Mouse (Mus musculus): ENCODE measurements around the gene Uaca.

Uaca gene

GRCm38 (mm10) chr9:60886431-60887371 is 92.4 kb downstream of the Uaca start:
- no peak for DNase-seq (ENCODE audit: low spot score)

- no peak for DNase-seq (ENCODE audit: low spot score)
Observed at GRCm38 (mm10) chr9:60887389-60887811, 93.1 kb downstream of the Uaca start.

DNA sequence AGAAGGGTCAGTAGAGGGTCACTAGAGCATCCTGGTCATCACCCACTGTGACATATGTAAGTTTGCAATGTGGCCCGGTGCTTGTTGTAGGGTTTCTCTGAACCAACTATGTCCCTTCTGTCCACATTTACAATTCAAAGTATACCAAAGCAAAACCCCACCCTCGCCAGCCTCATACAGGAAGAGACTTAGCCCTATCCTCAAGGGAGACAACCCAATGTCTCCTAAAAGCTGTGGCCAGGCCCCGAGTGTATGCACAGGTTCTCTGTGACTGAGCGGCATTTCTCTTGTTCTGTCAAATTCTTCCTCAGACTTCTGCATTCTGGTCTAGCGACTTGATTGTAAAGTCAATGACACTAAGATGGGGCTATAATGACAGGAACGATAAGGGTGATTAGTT is 99.2 kb downstream of the Uaca start:
- no peak for DNase-seq (ENCODE audit: low spot score)

- DNase-seq (ENCODE audit: low spot score): peak; percentile 85
Observed at GRCm38 (mm10) chr9:60895486-60896110, 101.3 kb downstream of the Uaca start.

- DNase-seq (ENCODE audit: low spot score): no peak
Observed at GRCm38 (mm10) chr9:60898291-60899020, 104.1 kb downstream of the Uaca start.

DNA sequence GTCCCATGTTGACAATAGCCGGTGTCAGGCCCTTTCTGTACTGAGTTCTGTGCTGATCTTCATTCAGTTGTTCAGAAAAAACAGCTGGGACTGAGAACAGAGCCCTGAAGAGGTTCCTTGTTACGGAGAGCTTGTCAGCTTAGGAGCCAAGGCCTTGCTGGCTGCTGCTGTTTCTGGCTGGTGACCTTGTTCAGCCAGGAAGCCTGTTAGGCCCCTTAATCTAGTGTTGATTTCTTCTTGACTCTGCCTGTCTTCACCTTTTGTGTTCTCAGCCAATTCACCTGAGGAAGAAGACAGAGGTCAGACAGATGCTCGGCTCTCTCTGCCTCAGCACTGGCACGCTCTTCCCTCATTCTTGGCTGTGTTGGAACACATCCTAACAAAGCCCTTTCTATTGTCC is 104.9 kb downstream of the Uaca start:
- DNase-seq (ENCODE audit: low spot score): no peak

GRCm38 (mm10) chr9:60899797-60900459 is 105.6 kb downstream of the Uaca start:
- no peak for DNase-seq (ENCODE audit: low spot score)

DNA sequence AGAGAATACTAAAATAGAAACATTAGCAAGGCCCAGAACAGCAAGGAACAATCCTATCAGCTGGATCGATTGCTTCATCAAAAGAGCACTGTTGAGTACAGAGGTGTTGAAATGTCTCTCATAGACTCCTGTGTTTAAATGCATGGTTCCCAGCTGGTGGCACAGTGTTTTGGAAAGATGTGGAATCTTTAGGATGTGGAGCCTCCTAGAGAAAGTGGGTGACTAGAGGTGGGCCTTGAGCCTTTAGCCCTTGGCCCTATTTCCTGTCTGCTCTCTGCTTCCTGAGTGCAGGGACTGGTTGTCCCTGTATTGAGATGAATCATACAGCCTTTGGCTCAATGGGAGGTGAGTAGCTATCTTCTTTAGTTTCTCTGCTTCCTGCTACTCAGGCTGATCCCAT is 117.9 kb downstream of the Uaca start:
- no peak for DNase-seq (ENCODE audit: low spot score)

- no peak for DNase-seq (ENCODE audit: low spot score)
Observed at GRCm38 (mm10) chr9:60913626-60914025, 119.3 kb downstream of the Uaca start.

DNA sequence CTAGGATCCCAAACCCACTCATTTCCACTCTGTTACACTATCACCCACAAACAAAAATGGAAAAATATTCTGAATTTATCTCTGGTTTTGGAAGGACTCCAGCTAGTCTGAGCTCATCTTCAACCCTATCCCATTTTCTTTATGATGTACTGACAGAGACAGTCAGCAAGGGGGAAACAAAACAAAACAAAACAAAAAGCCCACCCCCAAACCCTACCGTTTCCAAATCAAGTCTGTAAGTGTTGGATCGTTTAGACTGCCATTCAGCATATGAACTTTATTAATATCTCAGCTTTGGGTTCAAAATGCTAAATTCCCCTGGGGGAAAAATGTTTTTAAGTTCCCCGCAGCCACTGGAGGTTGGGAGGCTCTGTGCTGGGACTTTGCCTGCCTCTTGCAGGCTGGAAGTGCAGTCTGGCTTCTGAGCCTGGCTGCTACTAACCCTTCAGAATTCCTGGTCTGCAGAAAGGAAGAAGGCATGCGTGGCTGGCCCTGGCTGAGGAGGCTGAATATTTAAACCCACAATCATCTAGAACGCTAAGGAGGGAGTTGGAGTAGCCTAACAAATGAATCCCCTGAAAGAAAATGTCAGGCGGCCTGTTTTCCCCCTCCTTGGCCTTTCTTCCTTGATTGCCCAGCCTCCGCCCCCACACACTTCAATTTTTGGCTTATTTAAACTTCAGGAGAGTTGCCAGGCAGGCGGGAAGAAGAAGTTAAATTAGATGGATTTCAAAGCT is 125.8 kb downstream of the Uaca start:
- no peak for DNase-seq (ENCODE audit: low spot score)

- DNase-seq (ENCODE audit: low spot score): peak; percentile 17
Observed at GRCm38 (mm10) chr9:60920673-60921062, 126.3 kb downstream of the Uaca start.

DNA sequence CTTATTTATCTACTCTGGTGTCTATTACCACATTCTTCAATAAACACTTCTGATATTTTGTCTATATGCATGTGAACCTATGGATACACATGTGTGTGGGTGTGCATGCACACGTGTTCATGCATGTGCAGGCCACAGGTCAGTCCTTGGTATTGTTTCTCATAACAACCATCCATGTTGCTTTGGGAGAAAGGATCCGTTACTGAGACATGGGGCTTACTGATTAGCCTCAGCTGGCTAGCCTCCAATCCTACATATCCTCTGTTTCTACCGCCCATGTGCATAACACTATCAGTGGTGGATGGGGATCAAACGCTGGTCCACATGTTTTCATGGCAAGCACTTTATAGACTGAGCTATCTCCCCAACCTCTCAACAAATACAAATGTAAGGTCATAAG is 126.9 kb downstream of the Uaca start:
- no peak for DNase-seq (ENCODE audit: low spot score)

GRCm38 (mm10) chr9:60921831-60922230 is 127.5 kb downstream of the Uaca start:
- DNase-seq (ENCODE audit: low spot score): no peak

DNA sequence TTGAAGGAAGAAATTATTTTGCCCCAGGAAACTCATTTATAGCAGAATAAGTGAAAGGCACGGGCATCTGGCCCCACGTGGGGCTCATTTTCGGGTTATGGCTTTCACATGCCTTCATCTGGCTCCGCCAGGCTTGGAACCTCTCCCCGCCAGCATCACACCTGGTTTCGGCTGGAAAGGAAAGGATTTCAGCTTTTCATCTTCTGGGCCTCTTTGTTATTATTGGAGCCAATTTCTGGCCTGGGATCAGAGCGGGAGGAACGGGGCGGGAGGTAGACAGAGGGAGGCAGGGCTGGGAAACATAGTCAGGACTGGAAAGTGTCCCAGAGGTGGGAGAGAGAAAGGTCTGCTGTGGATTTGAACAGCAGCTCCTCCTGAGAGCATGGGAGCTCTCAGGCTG is 132.0 kb downstream of the Uaca start:
- no peak for DNase-seq (ENCODE audit: low spot score)

GRCm38 (mm10) chr9:60929290-60929983 is 135.1 kb downstream of the Uaca start:
- no peak for DNase-seq (ENCODE audit: low spot score)
